Mouse (Mus musculus) heart, postnatal 0 days (tissue): ENCODE measurements at regions not wholly inside any gene's neighbourhood (a gene's known extent, or its start where the extent isn't known, plus 50 kb on each side); places are given as distances from the start of the nearest gene placed in this dataset.

Experiments
- CTCF ChIP-seq: IDR thresholded peaks from 2 replicates; pipeline ENCODE4 v1.5.1; 2016; ENCODE audit warnings: antibody characterized with exemption, control low read depth, low read depth
- EP300 ChIP-seq: IDR thresholded peaks from 2 replicates; pipeline ENCODE4 v1.6.1; 2016; ENCODE audit warnings: antibody characterized with exemption, low read depth

GRCm38 (mm10) chr3:37836749-37837148 is 112.5 kb upstream of the Gm5148 start:
- TF ChIP-seq CTCF = no peak
- no peak for TF ChIP-seq EP300
